In the genomic region with DNA sequence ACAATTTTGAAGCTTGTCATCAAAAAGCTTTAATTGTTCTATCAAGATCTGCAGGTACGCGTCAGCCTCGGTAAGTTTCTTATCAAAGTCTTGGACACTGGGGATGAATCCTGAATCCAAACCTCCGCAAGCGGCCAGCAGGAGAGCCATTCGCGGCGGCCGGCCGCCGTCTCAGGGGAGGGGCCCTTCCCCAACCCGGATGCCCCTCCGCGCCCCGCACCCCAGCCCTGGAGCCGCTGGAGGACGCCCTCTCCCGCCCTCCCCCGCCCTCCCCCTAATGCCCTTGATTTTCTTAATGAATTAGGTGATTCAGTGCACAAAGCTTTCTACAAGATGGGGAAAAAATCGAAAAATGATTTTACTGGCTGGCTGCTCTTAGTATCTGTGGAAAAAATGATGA, we compare ENCODE assay signal across 2 mouse cellular contexts. TPM values are rescaled to one million over a fixed set of nuclear protein-coding genes. Genes with fewer than 3 reads are reported as not detected.
"Had no signal": no experiment of that assay in that cellular context is flagged by ENCODE, and none has a peak within 500 bp of the region (broad histone marks: within the 10 kb centered on the region; RNA-seq: fewer than 3 reads in every experiment).

No protein-coding gene starts in this region.

RNA-seq across cellular contexts. Expression of a gene that starts 33.2 kb away (rescaled TPM):
- polyA plus RNA-seq: macrophage; testis, adult 2 months had no signal
